Mouse (Mus musculus): ENCODE results near the gene Dclk1.

GRCm38 (mm10) chr3:55288726-55289125 lies 46.6 kb downstream of the Dclk1 start:
- TF ChIP-seq CTCF (conservative IDR thresholded peaks at IDR 0.05; ENCODE audit: insufficient read depth, insufficient read length, low read depth, low read length) = no peak
- TF ChIP-seq POLR2A (IDR thresholded peaks at IDR 0.05; ENCODE audit: low read depth, low read length) = no peak

All from kidney, adult 2 months (tissue).